Mouse (Mus musculus) ES-E14 (cell line): ENCODE measurements at regions not wholly inside any gene's neighbourhood (a gene's known extent, or its start where the extent isn't known, plus 50 kb on each side); places are given as distances from the start of the nearest gene placed in this dataset.

Source experiments
- HCFC1 ChIP-seq: IDR thresholded peaks from 2 replicates; pipeline ENCODE4 v1.6.1; 2012; ENCODE audit warnings: low read length, inconsistent platforms, borderline replicate concordance; ENCODE audit not compliant: insufficient read depth
- ZNF384 ChIP-seq: IDR thresholded peaks from 2 replicates; pipeline ENCODE4 v1.6.1; 2012; ENCODE audit warnings: low read depth, low read length, inconsistent platforms

- TF ChIP-seq HCFC1 (no peak), ZNF384 (no peak)
Observed at GRCm38 (mm10) chrX:11722730-11723129, 395.1 kb downstream of the H2al1j start.
